Mouse (Mus musculus) lung, adult 2 months (tissue): ENCODE measurements around the gene Taar8b.
A peak's percentile ranks its signal among the peaks of the same experiment; 100 is the strongest.

Experiments used
- CTCF ChIP-seq: fragments of 200-500 bp; IDR thresholded peaks from 2 replicates; pipeline ENCODE4 v1.5.1; 2011; ENCODE audit warnings: mild to moderate bottlenecking, low read length, control low read depth; ENCODE audit not compliant: insufficient read depth
- POLR2A ChIP-seq: fragments of 200-500 bp; IDR thresholded peaks from 2 replicates; pipeline ENCODE4 v1.6.1; 2011; ENCODE audit warnings: low read depth, mild to moderate bottlenecking, control low read depth, low read length, borderline replicate concordance; ENCODE audit errors: extremely low read depth

DNA sequence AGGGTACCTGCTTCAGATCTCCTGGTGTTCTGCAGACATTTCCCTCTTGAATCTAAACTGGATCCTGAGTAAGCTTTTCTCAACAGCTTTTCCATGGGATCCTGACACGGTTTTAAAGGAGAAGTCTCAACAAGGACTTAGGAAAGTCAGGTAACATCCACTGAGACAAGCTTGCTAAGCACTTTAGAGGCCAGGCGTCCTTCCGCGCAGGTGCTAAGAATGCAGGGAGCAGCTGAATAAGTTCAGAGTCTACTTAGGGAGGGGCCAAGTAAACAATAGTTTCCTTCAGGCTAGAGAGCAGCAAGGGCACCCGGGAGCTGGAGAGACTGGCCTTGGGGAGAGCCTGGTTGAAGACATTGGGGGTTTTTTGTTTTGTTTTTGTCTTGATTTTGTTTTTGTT is 40.2 kb upstream of the Taar8b start:
- no peak for TF ChIP-seq CTCF
- TF ChIP-seq POLR2A: 0 out of 2 replicates have a peak, but pooled peaks have one; percentile 20
